Mouse (Mus musculus) liver, adult (tissue): Measurements from ENCODE around the gene Ptges3l.

Source experiments
- GATA4 ChIP-seq: IDR thresholded peaks from 2 replicates; pipeline ENCODE4 v1.6.1; 2014; ENCODE audit warnings: mild to moderate bottlenecking, low read length; ENCODE audit not compliant: insufficient replicate concordance

Ptges3l gene

DNA sequence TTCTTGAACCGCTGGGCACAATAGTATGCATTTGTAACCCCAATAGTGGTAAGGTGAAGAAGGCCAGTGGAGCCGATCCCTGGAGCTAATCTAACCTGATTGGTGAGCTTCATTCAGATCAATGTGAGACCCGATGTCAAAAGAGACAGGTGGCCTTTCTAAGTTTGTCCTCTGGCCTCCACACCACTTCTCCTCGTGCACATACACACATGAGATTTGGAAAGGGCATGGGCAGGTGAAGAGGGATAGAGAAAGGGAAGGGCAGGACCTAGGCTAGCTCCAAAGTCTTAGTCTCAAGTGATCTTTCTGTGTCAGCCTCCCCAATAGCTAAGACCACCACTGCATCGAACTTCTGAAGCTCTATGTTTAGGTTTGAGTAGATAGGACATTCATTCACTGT, 55.0 kb downstream of the Ptges3l start:
- no peak for TF ChIP-seq GATA4
